Mouse (Mus musculus): ENCODE results near the gene Tbc1d1. TPM values are rescaled to one million over a fixed set of nuclear protein-coding genes. Genes with fewer than 3 reads are reported as not detected.
"Not testable (repeated sequence)": the region's sequence is repeated elsewhere in the genome, so short reads cannot be mapped to it uniquely, and the experiment has no call there.

The Tbc1d1 gene
- total RNA-seq, 2 experiments from 2014 or later = 35.5 to 36.8 TPM

GRCm38 (mm10) chr5:64360147-64360875, 204.2 kb downstream of the Tbc1d1 start:
- no peak for DNase-seq

- not testable (repeated sequence) for DNase-seq
Measured at GRCm38 (mm10) chr5:64360876-64361268, 204.8 kb downstream of the Tbc1d1 start.

GRCm38 (mm10) chr5:64363859-64364406, 207.8 kb downstream of the Tbc1d1 start:
- DNase-seq = no peak

- peak; percentile 48 for DNase-seq
Measured at GRCm38 (mm10) chr5:64364432-64365125, 208.5 kb downstream of the Tbc1d1 start.

GRCm38 (mm10) chr5:64365187-64366066, 209.3 kb downstream of the Tbc1d1 start:
- no peak for DNase-seq

GRCm38 (mm10) chr5:64366113-64366512, 210.0 kb downstream of the Tbc1d1 start:
- DNase-seq = no peak

GRCm38 (mm10) chr5:64367426-64367825, 211.3 kb downstream of the Tbc1d1 start:
- DNase-seq = peak; percentile 85

- no peak for DNase-seq
Measured at GRCm38 (mm10) chr5:64371331-64371831, 215.3 kb downstream of the Tbc1d1 start.

- DNase-seq = no peak
Measured at GRCm38 (mm10) chr5:64372292-64372961, 216.3 kb downstream of the Tbc1d1 start.

- no peak for DNase-seq
Measured at GRCm38 (mm10) chr5:64373695-64374094, 217.6 kb downstream of the Tbc1d1 start.

- no peak for DNase-seq
Measured at GRCm38 (mm10) chr5:64375851-64376250, 219.7 kb downstream of the Tbc1d1 start.

GRCm38 (mm10) chr5:64376466-64376865, 220.4 kb downstream of the Tbc1d1 start:
- no peak for DNase-seq

- no peak for DNase-seq
Measured at GRCm38 (mm10) chr5:64377705-64378104, 221.6 kb downstream of the Tbc1d1 start.

GRCm38 (mm10) chr5:64378591-64379275, 222.6 kb downstream of the Tbc1d1 start:
- no peak for DNase-seq

GRCm38 (mm10) chr5:64379829-64380228, 223.7 kb downstream of the Tbc1d1 start:
- no peak for DNase-seq

GRCm38 (mm10) chr5:64380698-64381375, 224.7 kb downstream of the Tbc1d1 start:
- DNase-seq = no peak

GRCm38 (mm10) chr5:64381538-64381937, 225.4 kb downstream of the Tbc1d1 start:
- no peak for DNase-seq

GRCm38 (mm10) chr5:64382451-64383057, 226.4 kb downstream of the Tbc1d1 start:
- peak; percentile 74 for DNase-seq

- no peak for DNase-seq
Measured at GRCm38 (mm10) chr5:64383215-64383614, 227.1 kb downstream of the Tbc1d1 start.

- DNase-seq = peak; percentile 4
Measured at GRCm38 (mm10) chr5:64384546-64384945, 228.4 kb downstream of the Tbc1d1 start.

All from gastrocnemius, postnatal 10 days (tissue).